Mouse (Mus musculus) kidney, adult 2 months (tissue): ENCODE results near the gene Stat2.

ENCODE experiments used
- CTCF ChIP-seq: fragments of 200-500 bp; conservative IDR thresholded peaks from 2 replicates; pipeline ENCODE4 v1.5.1; 2011; ENCODE audit warnings: low read depth, mild to moderate bottlenecking, control low read depth, low read length, moderate library complexity, mixed read lengths; ENCODE audit not compliant: insufficient read depth, insufficient read length
- POLR2A ChIP-seq: fragments of 200-500 bp; IDR thresholded peaks from one replicate; pipeline ENCODE4 v1.6.1; 2011; ENCODE audit warnings: low read depth, low read length, control low read depth

DNA sequence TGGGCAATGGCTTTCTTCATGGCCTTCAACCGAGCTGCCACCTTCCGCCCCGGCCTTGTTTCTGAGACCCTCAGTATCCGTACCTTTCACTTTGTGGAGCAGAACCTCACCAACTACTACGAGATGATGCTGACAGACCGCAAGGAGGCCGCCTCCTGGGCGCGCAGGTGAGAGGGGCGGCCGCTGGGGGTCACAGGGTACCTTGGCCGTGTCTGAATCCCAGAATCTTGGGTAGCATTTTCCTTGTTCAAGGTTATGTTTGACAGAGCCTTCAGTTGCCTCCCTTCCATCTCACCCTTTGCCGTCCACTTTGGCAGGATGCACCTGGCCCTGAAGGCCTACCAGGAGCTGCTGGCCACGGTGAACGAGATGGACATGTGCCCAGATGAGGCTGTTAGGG is 26.2 kb upstream of the Stat2 start:
- TF ChIP-seq CTCF = no peak
- no peak for TF ChIP-seq POLR2A
